Mouse (Mus musculus) thymus, adult 2 months (tissue): ENCODE results near the gene Csk. TPM values are rescaled to one million over a fixed set of nuclear protein-coding genes. Genes with fewer than 3 reads are reported as not detected.

ENCODE experiments used
- DNase-seq: peaks from one replicate; pipeline ENCODE4 v3.0.0; 2021
- H3K27ac ChIP-seq: fragments of 200-500 bp; 2 replicates; pipeline ENCODE4 v1.5.1; 2012; ENCODE audit warnings: low read length, control low read depth; ENCODE audit not compliant: control insufficient read depth, insufficient read depth
- H3K27me3 ChIP-seq: fragments of 200-500 bp; 2 replicates; pipeline ENCODE4 v1.6.1; 2012; ENCODE audit warnings: mild to moderate bottlenecking, low read length, moderate library complexity, mixed read lengths; ENCODE audit not compliant: control insufficient read depth, insufficient read depth
- H3K36me3 ChIP-seq: fragments of 200-500 bp; 2 replicates; pipeline ENCODE4 v1.6.1; 2012; ENCODE audit warnings: mild to moderate bottlenecking, low read length, moderate library complexity; ENCODE audit not compliant: control insufficient read depth, insufficient read depth
- H3K4me1 ChIP-seq: fragments of 200-500 bp; replicated peaks from 2 replicates; pipeline ENCODE4 v1.6.1; 2012; ENCODE audit warnings: low read length; ENCODE audit not compliant: control insufficient read depth, insufficient read depth
- H3K4me3 ChIP-seq: fragments of 200-500 bp; 2 replicates; pipeline ENCODE4 v1.5.1; 2012; ENCODE audit warnings: mild to moderate bottlenecking, low read length, control low read depth, moderate library complexity; ENCODE audit not compliant: control insufficient read depth, insufficient read depth
- CTCF ChIP-seq: fragments of 200-500 bp; IDR thresholded peaks from 2 replicates; pipeline ENCODE4 v1.5.1; 2012; ENCODE audit warnings: mild to moderate bottlenecking, control low read depth, low read length, moderate library complexity, borderline replicate concordance; ENCODE audit not compliant: control insufficient read depth, poor library complexity, insufficient read depth; ENCODE audit errors: extremely low read depth
- POLR2A ChIP-seq: fragments of 200-500 bp; IDR thresholded peaks from 2 replicates; pipeline ENCODE4 v1.6.1; 2012; ENCODE audit warnings: mild to moderate bottlenecking, low read length, control low read depth, moderate library complexity; ENCODE audit not compliant: control insufficient read depth, poor library complexity, insufficient read depth; ENCODE audit errors: extremely low read depth
- WGBS: fragments of 180-500 bp; shearing (Covaris S2); methylation state at CpG from one replicate; pipeline ENCODE4 v1.1.7; 2018; 5-methylcytosine and 5-hydroxymethylcytosine counted together
- polyA plus RNA-seq: library from polyadenylated mRNA; depleted of rRNA; stranded (reverse); fragments of >200 nt; gene quantifications from 2 replicates; pipeline ENCODE4 v1.2.3, GENCODE M21; 2012

Csk gene
- polyA plus RNA-seq, 1 experiment = 245 TPM

DNA sequence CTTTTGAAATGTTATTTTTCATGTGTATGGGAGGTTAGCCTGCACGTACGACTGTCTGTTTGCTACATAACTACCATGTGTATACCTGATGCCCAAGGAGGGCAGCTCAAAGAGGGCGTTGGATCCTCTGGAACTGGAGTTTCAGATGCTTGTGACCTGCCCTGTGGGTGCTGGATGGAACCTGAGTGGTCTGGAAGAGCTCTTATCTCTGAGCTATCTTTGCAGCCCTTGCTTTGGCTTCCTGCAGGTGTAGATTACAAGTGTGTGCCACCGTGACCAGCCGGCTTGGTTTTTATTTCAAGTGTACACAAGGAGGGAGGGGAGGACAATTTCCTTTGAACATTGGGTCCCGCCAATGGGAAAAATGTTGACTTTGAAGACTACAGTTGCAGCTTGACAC lies 7.1 kb upstream of the Csk start:
- 24% methylated on average over 6 of the region's 6 CpGs for WGBS
- H3K27ac ChIP-seq = peak overlapping the region; percentile 43; the same call in 1 of the 2 replicates
- H3K4me3 ChIP-seq = no peak overlapping the region
- no peaks in the 10 kb centered on the region for H3K27me3 ChIP-seq
- no peaks in the 10 kb centered on the region for H3K36me3 ChIP-seq
- H3K4me1 ChIP-seq = peaks cover 9% of the 10 kb centered on the region
- DNase-seq = no peak
- no peak for TF ChIP-seq CTCF
- TF ChIP-seq POLR2A = no peak

DNA sequence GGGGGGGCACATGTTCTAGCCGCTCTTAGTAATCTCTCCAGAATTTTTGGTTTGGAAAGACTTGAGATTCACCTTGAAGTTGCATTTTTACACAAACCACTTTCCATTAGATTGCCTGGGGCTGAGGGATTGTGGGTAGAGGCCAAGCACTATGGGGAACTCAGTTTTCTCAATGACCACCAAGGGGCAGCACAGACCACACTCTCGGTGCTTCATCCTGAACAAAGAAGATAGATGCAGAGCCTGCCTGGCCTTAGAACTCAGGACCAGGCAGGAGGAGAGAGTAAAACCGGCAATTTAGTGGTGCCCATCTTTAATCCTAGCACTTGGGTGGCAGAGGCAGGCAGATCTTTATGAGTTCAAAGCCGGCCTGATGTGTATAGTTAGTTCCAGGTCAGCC lies 6.3 kb upstream of the Csk start:
- Histone ChIP-seq H3K27me3 (no peaks in the 10 kb centered on the region), H3K27ac (no peak overlapping the region), H3K4me1 (peaks cover 9% of the 10 kb centered on the region), H3K36me3 (no peaks in the 10 kb centered on the region), H3K4me3 (no peak overlapping the region)
- TF ChIP-seq CTCF = no peak
- TF ChIP-seq POLR2A = no peak
- WGBS = 14% methylated on average over 4 of the region's 4 CpGs
- DNase-seq = peak; percentile 82

DNA sequence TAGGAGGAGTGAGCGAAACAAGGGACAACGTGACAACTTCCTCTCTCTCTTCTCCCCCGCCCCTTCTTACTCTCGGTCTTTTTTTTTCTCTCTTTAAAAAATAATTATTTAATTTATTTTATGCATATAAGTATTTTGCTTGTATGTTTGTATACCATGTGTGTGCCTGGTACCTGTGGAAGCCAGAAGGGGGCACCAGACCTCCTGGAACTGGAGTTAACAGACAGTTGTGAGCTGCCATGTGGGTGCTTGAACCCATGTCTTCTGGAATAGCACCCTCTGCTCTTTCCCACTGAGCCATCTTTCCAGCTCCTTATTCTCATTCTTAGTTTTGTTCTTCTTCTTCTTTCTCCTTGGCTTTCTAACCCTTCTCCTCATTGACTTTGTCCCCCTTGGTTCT lies 5.5 kb upstream of the Csk start:
- WGBS = 81% methylated on average over 4 of the region's 4 CpGs
- no peak overlapping the region for H3K27ac ChIP-seq
- DNase-seq = no peak
- peaks cover 15% of the 10 kb centered on the region for H3K4me1 ChIP-seq
- no peak overlapping the region for H3K4me3 ChIP-seq
- no peaks in the 10 kb centered on the region for H3K27me3 ChIP-seq
- no peak for TF ChIP-seq POLR2A
- no peak for TF ChIP-seq CTCF
- no peaks in the 10 kb centered on the region for H3K36me3 ChIP-seq

DNA sequence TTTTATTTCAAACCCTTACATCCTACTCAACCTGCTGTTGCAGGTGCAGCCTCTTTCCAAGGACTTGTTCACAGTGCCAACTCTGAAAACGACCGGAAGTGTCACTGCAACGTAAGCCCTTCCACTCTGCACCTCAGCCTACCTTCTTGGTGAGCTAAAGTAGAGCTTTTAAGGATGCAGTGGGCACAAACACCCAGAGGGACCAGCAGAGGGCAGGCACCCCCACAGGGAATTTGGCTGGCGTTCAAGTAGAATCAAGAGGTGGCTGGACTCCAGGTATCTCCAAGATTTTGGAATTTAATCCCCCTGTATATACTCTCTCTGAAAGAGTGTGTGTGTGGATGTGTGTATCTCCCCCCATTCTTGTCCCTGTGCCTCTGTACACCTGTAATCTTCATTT lies 4.4 kb upstream of the Csk start:
- peak; percentile 5 for DNase-seq
- H3K36me3 ChIP-seq = no peaks in the 10 kb centered on the region
- H3K27me3 ChIP-seq = no peaks in the 10 kb centered on the region
- no peak for TF ChIP-seq POLR2A
- TF ChIP-seq CTCF = no peak
- no peak overlapping the region for H3K4me3 ChIP-seq
- peaks cover 26% of the 10 kb centered on the region for H3K4me1 ChIP-seq
- H3K27ac ChIP-seq = no peak overlapping the region
- WGBS = 73% methylated on average over 4 of the region's 4 CpGs

DNA sequence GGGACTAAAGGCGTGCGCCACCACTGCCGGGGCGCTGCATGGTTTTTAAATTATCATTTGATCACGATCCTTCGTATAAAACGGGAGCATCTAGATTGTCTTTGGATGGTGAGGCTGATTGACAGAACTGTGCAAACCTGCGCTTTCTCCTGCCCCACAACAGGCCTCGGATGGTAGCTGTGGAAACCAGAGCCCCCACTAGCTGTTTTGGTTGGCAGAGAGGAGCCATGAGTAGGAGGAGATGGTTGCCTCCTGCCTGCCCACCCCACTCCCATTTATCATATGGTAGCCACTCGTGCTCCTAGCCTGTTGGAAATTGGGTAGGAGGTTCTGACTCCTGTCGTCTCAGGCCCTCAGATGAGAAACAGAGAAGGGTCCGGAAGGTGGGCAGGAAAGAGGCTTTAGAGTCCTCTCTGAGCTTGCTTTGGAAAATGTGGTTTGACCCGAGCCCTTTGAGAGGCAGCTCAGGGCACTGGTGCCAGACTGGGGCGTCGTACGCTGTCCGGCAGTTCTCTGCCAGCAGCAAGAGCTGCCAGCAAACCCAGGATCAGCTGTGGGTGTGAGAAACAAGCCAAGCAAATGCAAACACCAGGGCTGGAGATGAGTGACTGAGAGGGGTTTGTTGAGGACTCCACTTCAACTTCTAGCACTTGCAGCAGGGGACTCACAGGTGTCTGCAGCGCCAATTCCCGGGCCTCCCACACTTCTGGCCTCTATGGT lies 3.4 kb upstream of the Csk start:
- no peak for TF ChIP-seq CTCF
- TF ChIP-seq POLR2A = no peak
- no peak for DNase-seq
- Histone ChIP-seq H3K36me3 (no peaks in the 10 kb centered on the region), H3K27ac (no peak overlapping the region), H3K4me3 (no peak overlapping the region), H3K4me1 (peaks cover 36% of the 10 kb centered on the region), H3K27me3 (no peaks in the 10 kb centered on the region)
- 96% methylated on average over 19 of the region's 19 CpGs for WGBS

DNA sequence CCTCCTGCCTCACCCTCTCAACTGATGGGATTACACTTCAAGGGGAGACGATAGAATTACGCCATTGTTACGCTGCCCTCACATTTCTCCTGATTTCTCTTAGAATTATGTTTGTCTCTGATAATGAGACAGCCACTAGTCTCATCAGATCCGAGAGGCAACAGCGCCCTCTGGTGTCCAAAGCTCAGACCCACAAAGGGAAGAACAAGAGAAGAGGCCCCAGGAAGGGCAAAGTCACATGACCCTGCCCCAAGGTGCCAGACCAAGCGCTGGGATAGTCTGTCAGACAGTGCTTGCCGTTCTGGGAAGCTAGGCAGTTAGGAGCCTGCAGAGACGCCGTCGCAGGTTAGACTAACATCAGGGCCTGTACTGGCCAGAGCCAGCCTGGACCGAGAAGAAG lies 2.3 kb upstream of the Csk start:
- Histone ChIP-seq H3K4me1 (peaks cover 45% of the 10 kb centered on the region), H3K36me3 (no peaks in the 10 kb centered on the region), H3K4me3 (no peak overlapping the region), H3K27me3 (no peaks in the 10 kb centered on the region), H3K27ac (no peak overlapping the region)
- TF ChIP-seq CTCF = peak; percentile 62; the same call in 1 of the 2 replicates
- no peak for TF ChIP-seq POLR2A
- WGBS = 5% methylated on average over 11 of the region's 11 CpGs
- peak; percentile 97 for DNase-seq
